19 mouse cellular contexts compared by ENCODE assay signal in the genomic region with DNA sequence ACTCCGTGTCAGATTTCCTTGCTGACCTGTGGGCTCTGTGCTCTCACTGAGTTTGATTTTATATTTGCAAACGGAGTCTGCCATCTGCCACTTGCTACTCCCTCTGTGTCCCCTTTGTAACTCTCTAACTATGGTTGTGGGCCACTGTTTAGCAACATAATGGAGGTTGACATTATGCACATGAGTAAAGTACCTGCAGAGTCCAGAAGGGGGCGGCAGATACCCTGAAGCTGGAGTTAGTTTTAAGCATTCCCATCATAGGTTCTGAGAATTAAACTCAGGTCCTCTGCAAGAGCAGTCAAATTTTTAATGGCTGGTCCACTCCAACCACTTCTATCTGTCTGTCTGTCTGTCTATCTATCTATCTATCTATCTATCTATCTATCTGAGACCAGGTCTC.
DNase-seq lines count a peak whose midpoint lies in the region; ATAC-seq and TF ChIP-seq lines count a peak whose summit lies in the region.
"Had no signal": no experiment of that assay in that cellular context is flagged by ENCODE, and none has a peak within 500 bp of the region (broad histone marks: within the 10 kb centered on the region; RNA-seq: fewer than 3 reads in every experiment).

No protein-coding gene starts in this region.

- peaks cover 11% of the 10 kb centered on the region; the same call in 1 of the 2 replicates for H3K9me3 ChIP-seq in hindbrain, embryonic 10.5 days
- H3K9me3 ChIP-seq in hindbrain, embryonic 14.5 days (ENCODE audit: control insufficient read depth, low read length): no peaks in the 10 kb centered on the region
- H3K9me3 ChIP-seq in lung, embryonic 14.5 days (ENCODE audit: low read depth, low read length): no peaks in the 10 kb centered on the region
- 0 out of 2 replicates have a peak, but pooled peaks cover 4% of the 10 kb centered on the region for H3K9me3 ChIP-seq in embryonic facial prominence, embryonic 10.5 days
- H3K9me3 ChIP-seq: hindbrain, embryonic 15.5 days; limb, embryonic 15.5 days; lung, embryonic 15.5 days had no signal

- no peak overlapping the region for H3K27ac ChIP-seq in hindbrain, embryonic 10.5 days
- no peak overlapping the region for H3K27ac ChIP-seq in hindbrain, embryonic 14.5 days
- H3K27ac ChIP-seq in lung, embryonic 14.5 days (ENCODE audit: low read depth): no peak overlapping the region
- H3K27ac ChIP-seq in embryonic facial prominence, embryonic 10.5 days (replicated peaks): no peak overlapping the region
- H3K27ac ChIP-seq: heart, adult 2 months; hindbrain, embryonic 15.5 days; limb, embryonic 15.5 days; lung, embryonic 15.5 days had no signal

- ATAC-seq in hindbrain, embryonic 14.5 days (ENCODE audit: low FRiP score): no peak
- ATAC-seq in lung, embryonic 14.5 days (ENCODE audit: insufficient read depth): no peak
- ATAC-seq: intestine, postnatal 0 days had no signal

- intact Hi-C loops in heart, postnatal 14 days (cut with DNase I): no loop called here

- no peaks in the 10 kb centered on the region for H3K27me3 ChIP-seq in hindbrain, embryonic 10.5 days (ENCODE audit: insufficient read depth, poor library complexity, severe bottlenecking)
- H3K27me3 ChIP-seq in hindbrain, embryonic 14.5 days (ENCODE audit: control insufficient read depth, insufficient read depth, low read length): no peaks in the 10 kb centered on the region
- H3K27me3 ChIP-seq in lung, embryonic 14.5 days (ENCODE audit: insufficient read depth, low read length): no peaks in the 10 kb centered on the region
- no peaks in the 10 kb centered on the region for H3K27me3 ChIP-seq in embryonic facial prominence, embryonic 10.5 days (replicated peaks; ENCODE audit: low read depth, poor library complexity, severe bottlenecking)
- H3K27me3 ChIP-seq: hindbrain, embryonic 15.5 days; limb, embryonic 15.5 days; lung, embryonic 15.5 days had no signal

- no peak overlapping the region for H3K9ac ChIP-seq in hindbrain, embryonic 14.5 days
- no peak overlapping the region for H3K9ac ChIP-seq in lung, embryonic 14.5 days
- H3K9ac ChIP-seq: hindbrain, embryonic 15.5 days; limb, embryonic 15.5 days; lung, embryonic 15.5 days had no signal

- no peaks in the 10 kb centered on the region for H3K4me1 ChIP-seq in hindbrain, embryonic 10.5 days (replicated peaks)
- H3K4me1 ChIP-seq in hindbrain, embryonic 14.5 days (replicated peaks; ENCODE audit: control insufficient read depth, insufficient read depth, low read length): no peaks in the 10 kb centered on the region
- no peaks in the 10 kb centered on the region for H3K4me1 ChIP-seq in lung, embryonic 14.5 days (ENCODE audit: insufficient read depth)
- no peaks in the 10 kb centered on the region for H3K4me1 ChIP-seq in embryonic facial prominence, embryonic 10.5 days
- H3K4me1 ChIP-seq: hindbrain, embryonic 15.5 days; limb, embryonic 15.5 days; lung, embryonic 15.5 days had no signal

- 0 out of 2 replicates have a peak, but pooled peaks have one; percentile 8 for TF ChIP-seq CTCF in lung, embryonic 14.5 days (IDR thresholded peaks at IDR 0.05; ENCODE audit: low read depth)

- no peaks in the 10 kb centered on the region for H3K36me3 ChIP-seq in hindbrain, embryonic 10.5 days
- H3K36me3 ChIP-seq in hindbrain, embryonic 14.5 days (replicated peaks; ENCODE audit: control insufficient read depth, insufficient read depth): no peaks in the 10 kb centered on the region
- H3K36me3 ChIP-seq in lung, embryonic 14.5 days (ENCODE audit: insufficient read depth): no peaks in the 10 kb centered on the region
- H3K36me3 ChIP-seq in embryonic facial prominence, embryonic 10.5 days (replicated peaks): no peaks in the 10 kb centered on the region
- H3K36me3 ChIP-seq: hindbrain, embryonic 15.5 days; limb, embryonic 15.5 days; lung, embryonic 15.5 days had no signal

- DNase-seq in hindbrain, embryonic 10.5 days (ENCODE audit: low spot score): peak; percentile 6
- no peak for DNase-seq in hindbrain, embryonic 14.5 days (ENCODE audit: low spot score)
- no peak for DNase-seq in lung, embryonic 14.5 days
- DNase-seq in lung, postnatal 4 days: no peak
- peak; percentile 66 for DNase-seq in ES-CJ7 (ENCODE audit: low read depth, low spot score)
- peak; percentile 11 for DNase-seq in embryonic facial prominence, embryonic 10.5 days (ENCODE audit: low spot score)
- no peak for DNase-seq in heart, postnatal 14 days
- DNase-seq in adrenal gland, postnatal 4 days (ENCODE audit: low spot score in 2 of 2): no peak
- DNase-seq: adrenal gland, adult 8-10 months; B cell, adult 2 months; cerebellum, adult 11-12 months; cerebellum, postnatal 36 days; heart, adult 2 months; kidney, postnatal 14 days; right cerebral cortex, postnatal 4 days had no signal

- no peak overlapping the region for H3K4me3 ChIP-seq in hindbrain, embryonic 10.5 days
- no peak overlapping the region for H3K4me3 ChIP-seq in hindbrain, embryonic 14.5 days (replicated peaks; ENCODE audit: low read length)
- H3K4me3 ChIP-seq in lung, embryonic 14.5 days (ENCODE audit: low read depth, low read length): no peak overlapping the region
- no peak overlapping the region for H3K4me3 ChIP-seq in embryonic facial prominence, embryonic 10.5 days
- H3K4me3 ChIP-seq: heart, adult 2 months; hindbrain, embryonic 15.5 days; limb, embryonic 15.5 days; lung, embryonic 15.5 days had no signal

- WGBS in hindbrain, embryonic 10.5 days: 42% methylated on average over 3 of the region's 3 CpGs
- WGBS in hindbrain, embryonic 14.5 days: 48% methylated on average over 3 of the region's 3 CpGs
- 35% methylated on average over 3 of the region's 3 CpGs for WGBS in lung, embryonic 14.5 days
- 42% methylated on average over 3 of the region's 3 CpGs for WGBS in embryonic facial prominence, embryonic 10.5 days

- no peak overlapping the region for H3K4me2 ChIP-seq in hindbrain, embryonic 14.5 days (replicated peaks)
- no peak overlapping the region for H3K4me2 ChIP-seq in lung, embryonic 14.5 days
- H3K4me2 ChIP-seq: hindbrain, embryonic 15.5 days; limb, embryonic 15.5 days; lung, embryonic 15.5 days had no signal

Comparison
In these comparisons a context has a peak if more than half of its experiments do, and no peak if none do; other contexts are left out.
1. DNase-seq: peak in hindbrain, embryonic 10.5 days (single experiment), ES-CJ7 (single experiment) and embryonic facial prominence, embryonic 10.5 days (single experiment); none in hindbrain, embryonic 14.5 days (single experiment), lung, embryonic 14.5 days (single experiment), lung, postnatal 4 days (0 of 2), heart, postnatal 14 days (0 of 2) and adrenal gland, postnatal 4 days (0 of 2).